Mouse (Mus musculus) erythroblast, embryonic 14.5 days (primary cell): ENCODE measurements around the gene Garnl3.

Experiments used
- GATA1 ChIP-seq: IDR thresholded peaks from 2 replicates; pipeline ENCODE4 v1.6.1; 2012; ENCODE audit warnings: low read length, inconsistent platforms, mixed read lengths
- TAL1 ChIP-seq: IDR thresholded peaks from 3 replicates; pipeline ENCODE4 v1.6.1; 2012; ENCODE audit warnings: low read length, inconsistent platforms, mixed read lengths

GRCm38 (mm10) chr2:33018026-33018425 is 113.4 kb downstream of the Garnl3 start:
- no peak for TF ChIP-seq GATA1
- no peak for TF ChIP-seq TAL1
